In genomic region chr11:75054878-75055214, GRCm38 (mm10) we compare ENCODE assay signal across 14 mouse cellular contexts.
DNase-seq lines count a peak whose midpoint lies in the region; ATAC-seq and TF ChIP-seq lines count a peak whose summit lies in the region.
"Had no signal": no experiment of that assay in that cellular context is flagged by ENCODE, and none has a peak within 500 bp of the region (broad histone marks: within the 10 kb centered on the region; RNA-seq: fewer than 3 reads in every experiment).

No protein-coding gene starts in this region.

- peaks cover 50% of the 10 kb centered on the region for H3K4me1 ChIP-seq in heart, embryonic 13.5 days
- H3K4me1 ChIP-seq in lung, embryonic 16.5 days (replicated peaks; ENCODE audit: control insufficient read depth, insufficient read depth, low read length): peaks cover 39% of the 10 kb centered on the region
- H3K4me1 ChIP-seq in limb, embryonic 12.5 days (replicated peaks): peaks cover 51% of the 10 kb centered on the region
- no peaks in the 10 kb centered on the region for H3K4me1 ChIP-seq in hindbrain, postnatal 0 days (ENCODE audit: insufficient read depth, low read length)

- 75% methylated on average over 3 of the region's 3 CpGs for WGBS in heart, embryonic 13.5 days
- 53% methylated on average over 3 of the region's 3 CpGs for WGBS in lung, embryonic 16.5 days
- WGBS in limb, embryonic 12.5 days: 83% methylated on average over 3 of the region's 3 CpGs
- 87% methylated on average over 3 of the region's 3 CpGs for WGBS in hindbrain, postnatal 0 days

- no peak overlapping the region for H3K4me2 ChIP-seq in heart, embryonic 13.5 days
- no peak overlapping the region for H3K4me2 ChIP-seq in lung, embryonic 16.5 days (ENCODE audit: low read depth, low read length)
- no peak overlapping the region for H3K4me2 ChIP-seq in limb, embryonic 12.5 days
- H3K4me2 ChIP-seq in hindbrain, postnatal 0 days (ENCODE audit: low read depth, low read length): no peak overlapping the region

- intact Hi-C loops in heart, postnatal 14 days (cut with DNase I): loop anchor here (5.0 kb wide), 1 partner anchor 73 kb away; no protein-coding TSS in a partner anchor

- no peak overlapping the region for H3K4me3 ChIP-seq in heart, embryonic 13.5 days
- H3K4me3 ChIP-seq in lung, embryonic 16.5 days (ENCODE audit: low read length): no peak overlapping the region
- H3K4me3 ChIP-seq in limb, embryonic 12.5 days (replicated peaks): no peak overlapping the region
- H3K4me3 ChIP-seq in hindbrain, postnatal 0 days (ENCODE audit: low read length): no peak overlapping the region

- H3K27me3 ChIP-seq in heart, embryonic 13.5 days (replicated peaks): no peaks in the 10 kb centered on the region
- no peaks in the 10 kb centered on the region for H3K27me3 ChIP-seq in lung, embryonic 16.5 days (ENCODE audit: control insufficient read depth, insufficient read depth, low read depth, low read length)
- no peaks in the 10 kb centered on the region for H3K27me3 ChIP-seq in limb, embryonic 12.5 days
- no peaks in the 10 kb centered on the region for H3K27me3 ChIP-seq in hindbrain, postnatal 0 days (ENCODE audit: insufficient read depth, low read length)
- H3K27me3 ChIP-seq: Patski had no signal

- no peak for ATAC-seq in heart, embryonic 13.5 days (ENCODE audit: extremely low read depth, insufficient number of reproducible peaks, low FRiP score, low TSS enrichment)
- no peak for ATAC-seq in lung, embryonic 16.5 days (ENCODE audit: low read depth)
- no peak for ATAC-seq in limb, embryonic 12.5 days (ENCODE audit: insufficient number of reproducible peaks, insufficient read depth, low FRiP score, low TSS enrichment, low read depth)
- ATAC-seq in hindbrain, postnatal 0 days: no peak
- ATAC-seq: Patski had no signal

- no peak for DNase-seq in heart, postnatal 14 days
- no peak for DNase-seq in lung, postnatal 4 days
- DNase-seq in cerebellum, postnatal 14 days: no peak
- DNase-seq in cerebellum, adult 9-11 months: no peak
- DNase-seq in hindbrain, postnatal 0 days (ENCODE audit: low spot score): no peak
- DNase-seq: adrenal gland, postnatal 36 days; cerebellum, adult 2 months; gastrocnemius, postnatal 36 days; kidney, adult 11 months; spleen, adult 18-20 months had no signal

- H3K27ac ChIP-seq in heart, embryonic 13.5 days (replicated peaks): peak overlapping the region; percentile 95
- peak overlapping the region; percentile 97 for H3K27ac ChIP-seq in lung, embryonic 16.5 days (ENCODE audit: low read length)
- peak overlapping the region; percentile 87 for H3K27ac ChIP-seq in limb, embryonic 12.5 days
- H3K27ac ChIP-seq in hindbrain, postnatal 0 days: no peak overlapping the region

- peaks cover 25% of the 10 kb centered on the region for H3K36me3 ChIP-seq in heart, embryonic 13.5 days
- H3K36me3 ChIP-seq in lung, embryonic 16.5 days (ENCODE audit: control insufficient read depth, insufficient read depth, low read length): no peaks in the 10 kb centered on the region
- peaks cover 11% of the 10 kb centered on the region; the same call in 1 of the 2 replicates for H3K36me3 ChIP-seq in limb, embryonic 12.5 days
- H3K36me3 ChIP-seq in hindbrain, postnatal 0 days (ENCODE audit: insufficient read depth, low read length): no peaks in the 10 kb centered on the region

- H3K9me3 ChIP-seq in heart, embryonic 13.5 days: no peaks in the 10 kb centered on the region
- no peaks in the 10 kb centered on the region for H3K9me3 ChIP-seq in lung, embryonic 16.5 days (ENCODE audit: control insufficient read depth, low read length)
- H3K9me3 ChIP-seq in limb, embryonic 12.5 days: no peaks in the 10 kb centered on the region
- H3K9me3 ChIP-seq in hindbrain, postnatal 0 days (ENCODE audit: low read length): no peaks in the 10 kb centered on the region

- no peak overlapping the region for H3K9ac ChIP-seq in heart, embryonic 13.5 days
- H3K9ac ChIP-seq in lung, embryonic 16.5 days (ENCODE audit: low read length): no peak overlapping the region
- no peak overlapping the region for H3K9ac ChIP-seq in limb, embryonic 12.5 days (replicated peaks)
- H3K9ac ChIP-seq in hindbrain, postnatal 0 days (replicated peaks; ENCODE audit: low read length): no peak overlapping the region

- TF ChIP-seq CTCF in hindbrain, postnatal 0 days (IDR thresholded peaks at IDR 0.05; ENCODE audit: low read depth): no peak
